Mouse (Mus musculus) midbrain, postnatal 0 days (tissue): Measurements from ENCODE around the gene 1700021F05Rik. TPM values are rescaled to one million over a fixed set of nuclear protein-coding genes. Genes with fewer than 3 reads are reported as not detected.

Source experiments
- ATAC-seq: fragments of 200-750 bp; cut with Nextera tagmentation; 2 replicates; pipeline ENCODE4 v1.8.0; 2017; ENCODE audit warnings: moderate number of reproducible peaks, mild to moderate bottlenecking, moderate TSS enrichment, moderate library complexity; ENCODE audit not compliant: low FRiP score
- DNase-seq: peaks from one replicate; pipeline ENCODE4 v3.0.0-alpha.2; 2015; ENCODE audit warnings: low spot score
- H3K27ac ChIP-seq: fragments of 300-500 bp; sonication (generic); 2 replicates; pipeline ENCODE4 v1.5.1; 2014; ENCODE audit warnings: low read depth, mild to moderate bottlenecking, low read length, mixed read lengths
- H3K27me3 ChIP-seq: fragments of 300-500 bp; sonication (generic); 2 replicates; pipeline ENCODE4 v1.6.1; 2014; ENCODE audit warnings: low read length, control low read depth, mixed read lengths; ENCODE audit not compliant: insufficient read depth
- H3K36me3 ChIP-seq: fragments of 300-500 bp; sonication (generic); 2 replicates; pipeline ENCODE4 v1.6.1; 2014; ENCODE audit warnings: low read length, control low read depth, mixed read lengths; ENCODE audit not compliant: insufficient read depth
- H3K4me1 ChIP-seq: fragments of 300-500 bp; sonication (generic); 2 replicates; pipeline ENCODE4 v1.6.1; 2014; ENCODE audit warnings: mild to moderate bottlenecking, control low read depth, antibody characterized with exemption, low read length, mixed read lengths; ENCODE audit not compliant: insufficient read depth
- H3K4me2 ChIP-seq: fragments of 300-500 bp; sonication (generic); 2 replicates; pipeline ENCODE4 v1.6.1; 2014; ENCODE audit warnings: low read depth, mild to moderate bottlenecking, low read length, mixed read lengths; ENCODE audit not compliant: poor library complexity, severe bottlenecking
- H3K4me3 ChIP-seq: fragments of 300-500 bp; sonication (generic); 2 replicates; pipeline ENCODE4 v1.5.1; 2014; ENCODE audit warnings: low read depth, mild to moderate bottlenecking, low read length, moderate library complexity
- H3K9ac ChIP-seq: fragments of 300-500 bp; sonication (generic); replicated peaks from 2 replicates; pipeline ENCODE4 v1.6.1; 2014; ENCODE audit warnings: mild to moderate bottlenecking, low read length, moderate library complexity, mixed read lengths; ENCODE audit not compliant: poor library complexity, severe bottlenecking
- H3K9me3 ChIP-seq: fragments of 300-500 bp; sonication (generic); 2 replicates; pipeline ENCODE4 v1.6.1; 2016; ENCODE audit warnings: low read length, control low read depth
- CTCF ChIP-seq: IDR thresholded peaks from 2 replicates; pipeline ENCODE4 v1.5.1; 2016; ENCODE audit warnings: antibody characterized with exemption, mild to moderate bottlenecking
- WGBS: fragments of 180-500 bp; shearing (Covaris S2); extraction: QIAGEN DNeasy Blood & Tissue Kit; methylation state at CpG from one replicate; pipeline ENCODE4 v1.1.7; 2014; 5-methylcytosine and 5-hydroxymethylcytosine counted together
- polyA plus RNA-seq: library from polyadenylated mRNA; unstranded; fragments of >200 nt; fragmentation: Nextera tagmentation; extraction: Ambion mirVana; gene quantifications from 2 replicates; pipeline ENCODE4 v1.2.1, GENCODE M21; 2015
- total RNA-seq: library from RNA; depleted of rRNA; stranded (reverse); fragments of >200 nt; gene quantifications from 2 replicates; pipeline ENCODE4 v1.2.3, GENCODE M21; 2014

Gene 1700021F05Rik
- total and polyA plus RNA-seq, 2 experiments from 2014 or later, result 61.6 to 73.4 TPM

DNA sequence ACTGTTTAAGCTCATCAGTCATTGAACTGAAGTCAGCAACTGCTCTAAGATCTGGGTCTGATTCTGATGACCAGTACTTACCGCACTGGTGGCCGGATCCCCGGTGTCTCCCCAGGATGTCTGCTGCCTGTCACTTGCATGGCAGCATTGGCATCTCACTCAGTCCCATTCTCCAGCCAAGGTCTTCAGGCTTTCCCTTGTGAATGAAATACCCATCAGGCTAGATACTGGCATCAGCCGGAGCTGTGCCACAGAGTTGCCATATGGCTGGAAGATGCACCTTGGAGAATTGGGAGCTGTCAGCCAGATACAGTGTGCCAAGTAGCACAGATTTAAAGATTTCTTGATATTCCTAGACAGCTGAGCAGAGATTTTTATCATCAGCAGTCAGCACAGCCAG is 38.2 kb downstream of the 1700021F05Rik start:
- Histone ChIP-seq H3K4me2 (no peak overlapping the region), H3K4me1 (no peaks in the 10 kb centered on the region), H3K9me3 (no peaks in the 10 kb centered on the region), H3K4me3 (no peak overlapping the region), H3K27me3 (no peaks in the 10 kb centered on the region), H3K9ac (no peak overlapping the region), H3K27ac (no peak overlapping the region), H3K36me3 (peaks cover 5% of the 10 kb centered on the region)
- no peak for ATAC-seq
- no peak for TF ChIP-seq CTCF
- DNase-seq, result peak; percentile 64
- 89% methylated on average over 4 of the region's 4 CpGs for WGBS

DNA sequence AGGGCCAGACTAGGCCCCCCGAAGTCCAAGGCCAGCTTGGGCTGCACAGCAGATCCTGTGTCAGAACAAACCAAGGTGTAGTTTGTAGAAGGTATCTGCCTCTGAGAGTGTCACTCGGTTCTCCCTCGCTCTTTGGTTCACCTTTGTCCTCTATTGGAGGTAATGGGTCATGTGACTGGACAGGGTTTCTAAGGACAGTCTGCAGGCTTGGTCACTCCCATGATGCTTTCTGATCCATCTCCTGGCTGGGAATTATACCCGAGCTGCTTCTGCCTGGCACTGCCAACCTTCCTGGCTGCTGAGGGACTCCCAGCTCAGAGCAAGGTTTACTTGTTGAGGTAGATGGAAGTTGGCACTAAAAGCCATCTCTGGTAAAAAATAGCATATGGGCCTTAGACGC is 49.9 kb downstream of the 1700021F05Rik start:
- WGBS, result 95% methylated on average over 5 of the region's 5 CpGs
- no peaks in the 10 kb centered on the region for H3K4me1 ChIP-seq
- no peaks in the 10 kb centered on the region for H3K9me3 ChIP-seq
- no peak overlapping the region for H3K4me3 ChIP-seq
- ATAC-seq, result no peak
- no peak overlapping the region for H3K4me2 ChIP-seq
- no peak for TF ChIP-seq CTCF
- no peaks in the 10 kb centered on the region for H3K27me3 ChIP-seq
- H3K36me3 ChIP-seq, result peaks cover 5% of the 10 kb centered on the region
- no peak for DNase-seq
- no peak overlapping the region for H3K9ac ChIP-seq
- H3K27ac ChIP-seq, result no peak overlapping the region

DNA sequence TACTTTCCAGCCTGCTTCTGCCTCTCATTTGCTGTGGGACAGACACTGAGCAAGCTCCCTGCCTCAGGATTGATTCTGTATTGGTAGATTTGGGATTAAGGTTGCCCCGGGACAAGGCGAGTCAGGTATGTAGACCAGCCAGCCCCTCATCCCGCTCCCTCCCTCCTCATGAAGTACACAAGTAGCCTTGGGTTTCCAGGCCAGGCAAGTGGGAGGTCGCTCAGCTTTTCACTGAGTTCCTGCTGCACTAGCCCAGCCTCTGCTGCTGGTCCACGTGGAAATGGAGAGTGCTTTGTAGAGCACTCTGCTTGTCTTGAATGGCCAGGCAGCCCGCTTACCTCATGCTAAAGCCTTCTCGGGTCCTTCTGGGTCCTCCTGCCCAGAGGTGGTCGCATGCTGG is 50.8 kb downstream of the 1700021F05Rik start:
- no peak for DNase-seq
- H3K9me3 ChIP-seq, result no peaks in the 10 kb centered on the region
- no peak overlapping the region for H3K4me2 ChIP-seq
- H3K27me3 ChIP-seq, result no peaks in the 10 kb centered on the region
- no peaks in the 10 kb centered on the region; the same call in 1 of the 2 replicates for H3K36me3 ChIP-seq
- no peak overlapping the region for H3K4me3 ChIP-seq
- ATAC-seq, result no peak
- 76% methylated on average over 8 of the region's 8 CpGs for WGBS
- no peak for TF ChIP-seq CTCF
- H3K4me1 ChIP-seq, result no peaks in the 10 kb centered on the region
- no peak overlapping the region for H3K27ac ChIP-seq
- H3K9ac ChIP-seq, result no peak overlapping the region

DNA sequence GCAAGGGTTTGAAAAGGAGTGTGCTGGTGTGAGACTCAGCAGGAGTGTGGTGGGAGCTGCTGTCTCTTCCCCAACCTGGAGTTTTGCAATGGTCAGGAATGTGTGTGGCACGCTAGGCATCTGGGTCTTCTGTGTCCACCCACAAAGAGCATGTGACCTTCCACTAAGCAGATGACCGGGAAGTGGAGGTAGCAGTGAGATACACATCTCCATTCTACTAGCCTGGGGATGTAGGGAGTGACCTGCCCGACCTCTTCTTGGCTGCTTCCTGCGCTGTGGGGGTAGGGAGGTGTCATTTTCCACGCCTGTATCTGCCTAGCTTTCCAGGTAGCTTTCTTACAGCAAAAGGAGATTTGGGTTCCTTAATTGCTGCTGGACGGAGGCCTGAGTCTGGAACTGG is 51.2 kb downstream of the 1700021F05Rik start:
- TF ChIP-seq CTCF, result no peak
- Histone ChIP-seq H3K4me3 (no peak overlapping the region), H3K36me3 (no peaks in the 10 kb centered on the region), H3K9ac (no peak overlapping the region), H3K9me3 (no peaks in the 10 kb centered on the region), H3K4me2 (no peak overlapping the region), H3K4me1 (no peaks in the 10 kb centered on the region), H3K27me3 (no peaks in the 10 kb centered on the region), H3K27ac (no peak overlapping the region)
- DNase-seq (no peak), ATAC-seq (no peak)
- 73% methylated on average over 6 of the region's 6 CpGs for WGBS

DNA sequence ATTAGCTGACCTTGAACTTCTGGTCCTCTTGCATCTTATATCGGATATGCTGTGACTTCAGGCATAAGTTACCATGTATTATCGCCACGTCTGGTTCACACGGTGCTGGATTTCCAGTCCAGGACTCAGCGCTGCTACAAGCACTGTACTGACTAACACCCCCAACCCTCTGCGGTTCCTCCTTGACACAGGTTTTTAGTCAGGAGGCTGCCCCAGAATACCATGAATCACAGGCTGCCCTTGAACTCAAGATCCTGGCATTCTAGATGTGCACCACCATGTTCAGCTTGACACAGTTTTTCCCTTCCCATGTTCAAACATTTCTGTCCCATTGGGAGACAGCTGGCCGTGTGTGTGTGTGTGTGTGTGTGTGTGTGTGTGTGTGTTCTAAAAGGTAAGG is 51.7 kb downstream of the 1700021F05Rik start:
- H3K4me2 ChIP-seq, result no peak overlapping the region
- no peak overlapping the region for H3K9ac ChIP-seq
- no peak overlapping the region for H3K4me3 ChIP-seq
- no peak overlapping the region for H3K27ac ChIP-seq
- no peaks in the 10 kb centered on the region for H3K36me3 ChIP-seq
- no peaks in the 10 kb centered on the region for H3K4me1 ChIP-seq
- ATAC-seq (no peak), DNase-seq (no peak)
- no peaks in the 10 kb centered on the region for H3K9me3 ChIP-seq
- 89% methylated on average over 7 of the region's 7 CpGs for WGBS
- no peaks in the 10 kb centered on the region for H3K27me3 ChIP-seq
- TF ChIP-seq CTCF, result no peak

DNA sequence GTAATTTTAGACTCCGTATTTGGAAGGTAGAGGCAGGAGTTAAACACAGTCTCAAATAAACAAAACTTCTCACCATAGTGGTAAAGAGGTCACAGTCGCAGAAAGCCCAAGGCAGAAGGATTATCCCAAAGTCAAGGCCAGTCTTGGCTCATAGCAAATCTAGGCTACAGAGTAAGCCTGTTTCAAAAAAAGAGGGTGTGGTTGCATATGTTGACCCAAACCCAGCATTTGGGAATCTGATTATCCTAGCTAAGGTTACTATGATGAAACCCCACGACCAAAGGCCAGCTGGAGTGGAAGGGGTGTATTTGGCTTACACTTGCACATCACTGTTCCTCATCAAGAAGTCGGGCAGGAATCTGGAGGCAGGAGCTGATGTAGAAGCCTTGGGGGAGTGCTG is 52.5 kb downstream of the 1700021F05Rik start:
- Histone ChIP-seq H3K36me3 (no peaks in the 10 kb centered on the region), H3K9ac (no peak overlapping the region), H3K27me3 (no peaks in the 10 kb centered on the region), H3K27ac (no peak overlapping the region), H3K4me1 (peaks cover 3% of the 10 kb centered on the region; the same call in 1 of the 2 replicates), H3K9me3 (no peaks in the 10 kb centered on the region), H3K4me2 (no peak overlapping the region), H3K4me3 (no peak overlapping the region)
- DNase-seq, result no peak
- ATAC-seq, result no peak
- 88% methylated on average over 4 of the region's 4 CpGs for WGBS
- no peak for TF ChIP-seq CTCF
